Mouse (Mus musculus): ENCODE data around the gene Dhx9. TPM values are rescaled to one million over a fixed set of nuclear protein-coding genes. Genes with fewer than 3 reads are reported as not detected.
"Not testable (repeated sequence)": the region's sequence is repeated elsewhere in the genome, so short reads cannot be mapped to it uniquely, and the experiment has no call there.

Gene Dhx9
- polyA plus RNA-seq, 1 experiment = 20.5 TPM

GRCm38 (mm10) chr1:153486120-153486519 is 1.3 kb downstream of the Dhx9 start:
- not testable (repeated sequence) for DNase-seq (ENCODE audit: low read depth)

DNA sequence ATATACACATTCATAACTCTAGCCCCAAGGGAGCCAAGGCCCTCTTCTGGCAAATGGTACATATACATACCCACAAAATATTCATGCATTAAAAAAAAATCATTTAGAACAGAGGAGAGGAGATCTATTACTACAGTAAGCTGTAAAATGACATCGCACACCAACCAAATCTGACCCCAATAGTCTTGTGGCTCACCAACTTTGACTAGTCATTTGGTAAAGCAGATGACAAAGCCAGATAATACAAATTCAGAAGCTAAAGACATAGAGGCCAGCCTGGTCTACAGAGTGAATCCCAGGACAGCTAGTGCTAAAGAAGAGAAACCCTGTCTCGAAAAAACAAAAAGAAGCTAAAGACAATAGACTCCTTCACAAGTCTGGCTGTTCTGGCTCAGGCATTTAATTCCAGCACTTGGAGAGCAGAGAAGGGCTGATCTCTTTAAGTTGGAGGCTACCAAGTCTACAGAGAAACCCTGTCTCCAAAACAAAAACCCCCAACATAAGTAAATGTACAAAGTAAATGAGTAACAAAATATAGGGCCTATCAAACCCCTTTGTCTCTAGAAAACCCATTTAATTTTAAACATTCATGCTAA is 2.2 kb downstream of the Dhx9 start:
- no peak for DNase-seq (ENCODE audit: low read depth)

GRCm38 (mm10) chr1:153481025-153481412 is 6.4 kb downstream of the Dhx9 start:
- DNase-seq (ENCODE audit: low read depth) = no peak

- no peak for DNase-seq (ENCODE audit: low read depth)
Measured at GRCm38 (mm10) chr1:153480386-153481024, 7.0 kb downstream of the Dhx9 start.

DNA sequence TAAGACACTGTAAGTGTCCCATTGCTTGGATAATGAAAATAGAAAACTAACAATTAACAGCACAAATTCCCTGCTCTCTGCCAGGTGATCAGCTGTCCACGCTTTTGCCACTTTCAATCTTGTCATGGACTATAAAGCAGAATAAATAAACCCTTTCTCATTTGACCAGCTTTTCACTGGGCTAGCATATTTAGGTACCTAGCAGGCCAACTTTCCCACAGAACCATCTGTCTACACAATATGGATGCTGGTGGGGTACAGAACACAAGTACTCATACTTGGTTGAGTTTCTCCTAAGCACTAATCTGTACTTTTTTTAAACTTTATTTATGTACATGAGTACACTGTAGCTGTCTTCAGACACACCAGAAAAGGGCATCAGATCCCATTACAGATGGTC is 8.2 kb downstream of the Dhx9 start:
- no peak for DNase-seq (ENCODE audit: low read depth)

DNA sequence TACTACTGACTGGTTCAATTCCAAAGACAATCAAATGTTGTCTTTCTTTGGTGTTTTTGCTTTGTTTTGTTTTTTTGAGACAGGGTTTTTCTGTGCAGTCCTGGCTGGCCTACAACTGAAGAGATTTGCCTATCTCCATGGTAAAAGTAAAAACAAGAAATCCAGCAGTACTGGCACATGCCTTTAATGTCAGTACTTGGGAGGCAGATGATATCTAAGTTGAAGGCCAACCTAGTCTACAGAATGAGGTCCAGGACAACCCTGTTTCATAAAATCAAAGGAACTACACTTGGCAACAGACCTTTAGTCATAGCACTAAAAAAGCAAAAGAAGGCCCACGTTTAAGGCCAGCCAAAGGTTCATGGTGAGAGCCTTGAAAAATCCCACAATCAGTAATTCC is 25.7 kb downstream of the Dhx9 start:
- DNase-seq (ENCODE audit: low read depth) = no peak

DNA sequence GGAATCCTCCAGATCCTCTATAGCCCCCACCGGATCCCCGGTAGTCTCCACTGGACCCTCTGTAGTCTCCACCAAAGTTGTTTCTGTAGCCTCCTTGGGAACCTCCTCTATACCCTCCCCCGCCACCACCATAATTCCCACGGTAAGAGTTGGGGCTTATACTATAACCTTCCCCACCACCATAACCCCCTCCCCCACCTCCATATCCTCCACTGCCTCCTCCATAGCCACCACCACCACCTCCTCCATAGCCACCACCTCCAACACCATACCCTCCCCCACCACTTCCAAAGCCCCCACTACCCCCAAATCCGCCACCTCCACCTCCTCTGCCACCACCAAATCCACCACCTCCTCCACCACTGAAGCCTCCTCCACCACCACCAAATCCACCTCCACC is 31.3 kb downstream of the Dhx9 start:
- no peak for DNase-seq (ENCODE audit: low read depth)

GRCm38 (mm10) chr1:153453146-153453642 is 34.3 kb downstream of the Dhx9 start:
- no peak for DNase-seq (ENCODE audit: low read depth)

DNA sequence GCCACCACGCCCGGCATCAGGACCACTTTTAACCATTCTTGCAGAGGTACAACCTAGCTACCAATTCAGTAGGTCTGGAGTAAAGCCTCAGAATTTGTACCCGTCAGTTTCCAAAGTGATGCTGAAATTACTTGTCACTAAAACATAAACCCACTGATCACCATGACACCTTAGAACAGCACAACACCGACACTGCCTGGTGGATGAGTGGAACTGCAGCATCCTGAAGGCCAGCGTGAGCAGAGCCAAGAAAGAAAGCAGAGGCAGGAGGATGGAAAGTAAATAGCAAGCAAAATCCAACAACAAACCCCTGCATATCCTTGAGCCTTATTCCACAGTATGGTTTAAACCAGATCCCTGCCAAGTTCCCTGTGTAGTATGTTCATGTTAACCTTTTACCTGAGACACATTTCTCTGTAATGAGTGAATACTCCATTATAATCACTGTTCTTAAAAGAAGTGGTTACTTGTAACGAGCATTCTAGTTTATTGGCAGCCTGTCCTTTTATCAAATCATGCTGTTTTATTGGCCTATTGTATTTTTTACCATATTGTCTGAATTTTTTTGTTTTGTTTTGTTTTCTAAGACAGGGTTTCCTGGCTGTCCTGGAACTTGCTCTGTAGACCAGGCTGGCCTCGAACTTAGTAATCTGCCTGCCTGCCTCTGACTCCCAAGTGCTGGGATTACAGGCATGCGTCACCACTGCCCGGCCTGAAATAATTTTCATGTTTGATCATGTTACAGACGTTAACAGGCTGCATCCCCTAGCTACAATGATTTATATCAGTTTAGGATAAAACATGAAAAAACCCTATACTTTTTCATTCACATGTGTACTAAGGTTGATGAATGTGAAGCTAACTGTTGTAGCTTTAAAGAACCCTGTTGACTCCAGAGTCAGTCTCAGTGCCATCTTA is 36.0 kb downstream of the Dhx9 start:
- no peak for DNase-seq (ENCODE audit: low read depth)

- no peak for DNase-seq (ENCODE audit: low read depth)
Measured at GRCm38 (mm10) chr1:153446120-153446831, 41.2 kb downstream of the Dhx9 start.

- DNase-seq (ENCODE audit: low read depth) = no peak
Measured at GRCm38 (mm10) chr1:153443632-153444031, 43.8 kb downstream of the Dhx9 start.

GRCm38 (mm10) chr1:153443019-153443418 is 44.4 kb downstream of the Dhx9 start:
- DNase-seq (ENCODE audit: low read depth) = no peak

GRCm38 (mm10) chr1:153441656-153442055 is 45.8 kb downstream of the Dhx9 start:
- DNase-seq (ENCODE audit: low read depth) = no peak

DNA sequence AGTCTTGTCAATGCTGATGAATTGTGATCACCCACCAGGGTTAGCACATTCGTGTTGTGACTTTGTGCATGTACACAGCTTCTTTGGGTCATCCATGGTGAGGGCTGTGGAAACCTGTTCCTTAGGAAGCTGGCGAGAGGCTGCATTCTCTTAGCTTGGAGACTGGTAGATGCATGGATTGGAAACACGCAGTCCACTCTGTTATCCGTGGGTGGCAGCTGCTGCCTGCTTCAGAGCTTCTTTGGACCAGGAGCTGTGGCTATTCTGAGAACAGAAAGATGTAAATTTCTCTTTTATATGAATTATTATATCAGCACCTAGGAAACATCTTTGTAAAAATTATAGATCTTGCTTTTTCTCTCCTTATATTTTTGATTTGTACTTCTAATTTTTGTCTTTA is 46.7 kb downstream of the Dhx9 start:
- no peak for DNase-seq (ENCODE audit: low read depth)

GRCm38 (mm10) chr1:153437536-153437935 is 49.9 kb downstream of the Dhx9 start:
- DNase-seq (ENCODE audit: low read depth) = no peak

- DNase-seq (ENCODE audit: low read depth) = no peak
Measured at GRCm38 (mm10) chr1:153433851-153434589, 53.4 kb downstream of the Dhx9 start.

DNA sequence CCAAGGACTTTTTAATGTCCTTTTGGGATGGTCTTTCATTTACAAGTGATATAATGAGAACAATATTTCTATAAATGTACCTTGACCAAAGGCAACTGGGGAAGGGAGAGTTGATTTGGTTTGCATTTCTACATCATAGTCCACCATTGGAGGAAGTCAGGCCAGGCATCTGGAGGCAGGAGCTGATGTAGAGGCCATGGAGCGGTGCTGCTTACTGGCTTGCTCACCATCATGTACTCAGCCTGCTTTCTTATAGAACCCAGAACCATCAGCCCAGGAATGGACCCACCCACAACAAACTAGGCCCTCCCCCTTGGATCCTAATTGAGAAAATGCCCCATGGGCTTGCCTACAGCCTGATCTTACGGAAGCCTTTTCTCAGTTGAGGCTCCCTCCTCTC is 55.1 kb downstream of the Dhx9 start:
- DNase-seq (ENCODE audit: low read depth) = no peak

DNA sequence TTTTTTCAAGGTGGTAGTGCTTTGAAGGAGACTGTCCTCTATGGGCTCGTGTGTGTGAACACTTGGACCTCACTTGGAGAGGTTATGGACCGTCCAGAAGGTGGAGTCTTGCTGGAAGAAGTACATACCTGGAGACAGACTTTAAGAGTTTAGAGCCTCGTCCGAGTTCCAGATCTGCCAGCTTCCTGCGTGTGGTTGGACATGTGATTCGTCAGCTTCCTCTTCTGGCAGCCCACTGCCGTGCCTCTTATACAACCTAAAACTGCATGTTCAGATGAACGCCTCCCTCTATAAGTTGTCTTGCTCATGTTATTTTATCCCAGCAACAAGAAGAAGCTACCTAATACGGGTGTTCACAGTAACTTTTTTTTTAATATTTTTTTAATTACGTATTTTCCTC is 55.8 kb downstream of the Dhx9 start:
- no peak for DNase-seq (ENCODE audit: low read depth)

- no peak for DNase-seq (ENCODE audit: low read depth)
Measured at GRCm38 (mm10) chr1:153431158-153431557, 56.3 kb downstream of the Dhx9 start.

DNA sequence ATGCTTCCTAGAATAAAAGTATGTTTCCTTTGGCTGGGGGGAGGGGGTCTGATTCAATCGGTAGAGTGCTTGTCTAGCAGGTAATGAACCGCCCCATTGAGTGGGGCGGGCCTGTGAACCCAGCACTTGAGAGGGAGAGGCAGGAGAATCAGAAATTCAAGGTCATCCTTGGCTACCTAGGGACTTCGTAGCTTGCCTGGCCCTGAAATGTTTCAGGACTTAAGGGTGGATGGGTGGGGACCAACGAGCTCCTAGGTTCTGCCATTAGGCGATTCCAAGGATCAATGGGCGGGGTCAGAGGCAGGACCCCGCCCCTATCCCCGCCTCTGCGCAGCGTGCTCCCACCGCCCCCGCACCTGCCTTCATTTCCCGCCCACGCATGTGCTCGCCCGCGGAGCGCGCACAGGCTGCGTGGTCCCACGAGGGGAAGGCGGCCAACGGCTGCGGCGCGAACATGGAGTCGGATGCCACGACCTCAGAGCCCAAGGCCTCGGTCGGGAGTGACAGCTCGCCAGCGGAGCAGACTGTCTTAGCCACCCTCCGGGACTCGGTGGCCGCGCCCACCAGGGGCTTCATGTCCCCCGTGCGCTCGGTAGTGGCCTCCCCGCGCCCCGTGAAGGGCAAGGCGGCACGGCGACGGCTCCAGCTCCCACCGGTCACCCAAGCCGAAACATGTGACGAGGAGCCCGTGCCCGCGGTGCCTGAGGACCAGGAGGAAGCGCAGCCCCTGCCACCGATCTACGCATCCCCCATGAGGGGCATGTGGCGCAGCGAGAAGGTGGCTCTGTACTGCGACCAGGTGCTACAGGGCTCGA is 62.5 kb downstream of the Dhx9 start, which contains the start of gene Shcbp1l:
Gene Shcbp1l, plus strand, starts transcription at position 393 of the 815 bp plus-strand sequence.
- DNase-seq (ENCODE audit: low read depth) = peak; percentile 16

Data from gonadal fat pad, adult 2 months (tissue).